Mouse (Mus musculus) limb, embryonic 11.5 days (tissue): Measurements from ENCODE around the gene Spem2. TPM values are rescaled to one million over a fixed set of nuclear protein-coding genes. Genes with fewer than 3 reads are reported as not detected.

Experiments
- ATAC-seq: fragments of 200-750 bp; cut with Nextera tagmentation; 2 replicates; pipeline ENCODE4 v1.8.0; 2017; ENCODE audit warnings: low read depth; ENCODE audit not compliant: insufficient number of reproducible peaks, low FRiP score, low TSS enrichment
- DNase-seq: peaks from one replicate; pipeline ENCODE4 v3.0.0-alpha.2; 2015; ENCODE audit warnings: low spot score
- H3K27ac ChIP-seq: fragments of 300-500 bp; sonication (generic); replicated peaks from 2 replicates; pipeline ENCODE4 v1.5.1; 2014; ENCODE audit warnings: low read depth, mild to moderate bottlenecking, low read length
- H3K27me3 ChIP-seq: fragments of 300-500 bp; sonication (generic); 2 replicates; pipeline ENCODE4 v1.6.1; 2014; ENCODE audit warnings: mild to moderate bottlenecking, low read length, mixed read lengths; ENCODE audit not compliant: control insufficient read depth, insufficient read depth
- H3K36me3 ChIP-seq: fragments of 300-500 bp; sonication (generic); 2 replicates; pipeline ENCODE4 v1.6.1; 2014; ENCODE audit warnings: mild to moderate bottlenecking, low read length, moderate library complexity, mixed read lengths; ENCODE audit not compliant: control insufficient read depth, insufficient read depth
- H3K4me1 ChIP-seq: fragments of 300-500 bp; sonication (generic); 2 replicates; pipeline ENCODE4 v1.6.1; 2014; ENCODE audit warnings: low read length, mixed read lengths; ENCODE audit not compliant: control insufficient read depth, insufficient read depth
- H3K4me2 ChIP-seq: fragments of 300-500 bp; sonication (generic); 2 replicates; pipeline ENCODE4 v1.6.1; 2014; ENCODE audit warnings: low read depth, mild to moderate bottlenecking, moderate library complexity; ENCODE audit not compliant: severe bottlenecking
- H3K4me3 ChIP-seq: fragments of 300-500 bp; sonication (generic); 2 replicates; pipeline ENCODE4 v1.5.1; 2014; ENCODE audit warnings: low read depth, low read length
- H3K9ac ChIP-seq: fragments of 300-500 bp; sonication (generic); 2 replicates; pipeline ENCODE4 v1.6.1; 2014; ENCODE audit warnings: mild to moderate bottlenecking, low read length
- H3K9me3 ChIP-seq: fragments of 300-500 bp; sonication (generic); 2 replicates; pipeline ENCODE4 v1.6.1; 2016; ENCODE audit warnings: low read length; ENCODE audit not compliant: control insufficient read depth
- WGBS: fragments of 180-500 bp; shearing (Covaris S2); extraction: QIAGEN DNeasy Blood & Tissue Kit; methylation state at CpG from one replicate; pipeline ENCODE4 v1.1.7; 2014; 5-methylcytosine and 5-hydroxymethylcytosine counted together
- polyA plus RNA-seq: library from polyadenylated mRNA; unstranded; fragments of >200 nt; fragmentation: Nextera tagmentation; extraction: Ambion mirVana; gene quantifications from 2 replicates; pipeline ENCODE4 v1.2.1, GENCODE M21; 2014

The Spem2 gene
- polyA plus RNA-seq, 1 experiment from 2014 or later = not detected

GRCm38 (mm10) chr11:69828832-69829231, 10.6 kb upstream of the Spem2 start:
- DNase-seq (no peak), ATAC-seq (no peak)
- Histone ChIP-seq H3K9ac (no peak overlapping the region), H3K27me3 (peaks cover 5% of the 10 kb centered on the region; the same call in 1 of the 2 replicates), H3K4me1 (no peaks in the 10 kb centered on the region; the same call in none of the 2 replicates), H3K27ac (no peak overlapping the region), H3K4me3 (0 out of 2 replicates have a peak overlapping the region, but pooled peaks have one; percentile 2), H3K36me3 (peaks cover 11% of the 10 kb centered on the region; the same call in 1 of the 2 replicates), H3K4me2 (no peak overlapping the region), H3K9me3 (no peaks in the 10 kb centered on the region)
- 67% methylated on average over 5 of the region's 5 CpGs for WGBS

DNA sequence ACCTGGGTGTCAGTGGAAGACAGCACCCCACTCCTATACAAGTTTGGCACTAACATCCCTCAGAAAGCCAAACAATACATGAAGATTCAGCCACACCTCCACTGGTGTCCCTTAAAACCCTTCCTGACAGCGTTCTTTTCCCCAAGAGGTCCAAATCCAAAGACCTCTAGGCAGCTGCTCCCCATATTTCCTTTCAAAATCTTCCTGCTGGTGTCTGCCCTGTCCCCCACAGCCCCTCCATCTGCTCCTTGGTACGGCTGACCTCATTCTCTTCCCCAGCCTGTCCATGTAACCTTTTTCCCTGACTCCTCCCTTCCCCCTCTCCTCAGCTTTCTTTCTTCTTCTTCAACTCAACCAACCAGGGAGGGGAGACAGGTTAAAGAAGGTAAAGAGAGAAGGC, 5.2 kb upstream of the Spem2 start:
- WGBS = 74% methylated on average over 2 of the region's 2 CpGs
- DNase-seq = no peak

DNA sequence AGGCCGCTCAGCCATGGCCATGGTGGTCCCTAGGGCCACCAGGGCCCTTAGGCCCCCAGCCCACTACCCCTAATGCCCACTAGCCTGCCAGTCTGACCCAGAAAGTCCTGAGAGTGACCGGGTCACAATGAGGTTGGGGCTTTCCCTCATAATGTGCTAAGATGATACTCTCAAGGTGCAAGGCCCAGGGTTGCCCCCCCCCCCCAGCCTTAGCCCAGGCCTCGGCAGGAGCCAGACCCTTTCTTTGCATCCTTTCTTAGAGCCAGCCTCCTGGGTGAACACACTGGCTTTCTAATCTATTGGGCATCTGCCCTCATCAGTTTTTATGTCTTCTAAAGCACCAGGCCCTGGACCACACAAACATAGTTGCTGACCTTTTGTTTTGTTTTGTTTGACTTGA, 3.8 kb upstream of the Spem2 start, which contains the start of gene Spem1:
Spem1 (minus strand) TSS at position 101 of the 400 bp plus-strand sequence.
- Histone ChIP-seq H3K4me3 (no peak within 1 kb of the TSS), H3K27ac (no peak within 1 kb of the TSS), H3K4me2 (no peak within 1 kb of the TSS), H3K4me1 (no peaks in the 10 kb centered on the region), H3K9ac (no peak within 1 kb of the TSS), H3K36me3 (peaks cover 4% of the 10 kb centered on the region; the same call in 1 of the 2 replicates), H3K27me3 (no peaks in the 10 kb centered on the region), H3K9me3 (no peaks in the 10 kb centered on the region)
- 93% methylated on average over 3 of the region's 3 CpGs for WGBS
- DNase-seq (no peak), ATAC-seq (no peak)

More for the DNA sequence above, 5.2 kb upstream of the Spem2 start:
- H3K4me3 ChIP-seq = no peak overlapping the region
- ATAC-seq = no peak
- H3K27me3 ChIP-seq = no peaks in the 10 kb centered on the region
- H3K9me3 ChIP-seq = no peaks in the 10 kb centered on the region
- no peaks in the 10 kb centered on the region for H3K4me1 ChIP-seq
- H3K9ac ChIP-seq = no peak overlapping the region; the same call in 1 of the 2 replicates
- no peak overlapping the region for H3K4me2 ChIP-seq
- no peak overlapping the region for H3K27ac ChIP-seq
- peaks cover 11% of the 10 kb centered on the region; the same call in 1 of the 2 replicates for H3K36me3 ChIP-seq

DNA sequence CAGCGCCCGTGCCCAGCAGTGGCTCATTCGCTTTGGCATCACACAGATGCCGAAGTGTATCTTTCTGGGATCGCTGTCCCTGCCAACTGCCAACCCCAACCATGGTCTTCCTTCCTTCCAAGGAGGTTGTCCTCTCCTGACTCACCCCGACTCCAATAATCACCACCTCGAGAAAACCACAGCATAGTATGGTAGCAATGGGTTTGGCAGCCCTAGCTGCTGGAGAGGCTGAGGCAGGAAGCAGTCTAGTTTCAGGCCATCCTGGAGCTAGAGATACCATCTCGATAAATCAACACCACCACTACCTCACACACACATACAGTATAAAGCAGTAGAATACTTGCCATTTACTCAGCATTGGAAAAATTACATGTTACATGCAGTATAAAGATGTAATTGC, 606 bp upstream of the Spem2 start:
- Histone ChIP-seq H3K4me1 (no peaks in the 10 kb centered on the region), H3K4me2 (no peak overlapping the region)
- no peak for ATAC-seq

DNA sequence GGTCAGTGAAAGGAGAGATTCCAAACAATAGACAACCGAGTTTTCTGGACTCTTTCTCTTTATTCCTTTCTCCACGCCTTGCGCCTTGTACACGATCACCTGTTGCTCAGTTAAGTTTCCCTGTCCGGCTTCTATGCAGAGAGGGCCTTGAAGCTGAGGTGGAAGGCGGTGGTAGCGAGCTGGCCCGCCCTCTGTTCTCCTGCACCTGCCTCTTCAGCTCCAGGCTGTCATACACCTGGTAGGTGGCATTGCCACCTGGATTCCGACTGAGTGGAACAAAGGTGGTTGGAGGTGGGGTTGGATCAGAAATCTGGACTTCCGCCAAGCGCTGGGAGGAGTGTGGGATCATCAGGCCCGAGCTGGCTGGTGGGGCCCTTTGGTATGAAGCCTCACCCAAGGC, 1.7 kb downstream of the Spem2 start:
- Histone ChIP-seq H3K4me2 (no peak overlapping the region), H3K36me3 (no peaks in the 10 kb centered on the region), H3K9me3 (no peaks in the 10 kb centered on the region), H3K4me3 (no peak overlapping the region), H3K9ac (no peak overlapping the region), H3K27ac (no peak overlapping the region), H3K4me1 (no peaks in the 10 kb centered on the region), H3K27me3 (no peaks in the 10 kb centered on the region)
- ATAC-seq (no peak), DNase-seq (no peak)
- WGBS = 92% methylated on average over 12 of the region's 12 CpGs

More for the DNA sequence above, 606 bp upstream of the Spem2 start:
- Histone ChIP-seq H3K9me3 (no peaks in the 10 kb centered on the region), H3K27me3 (no peaks in the 10 kb centered on the region), H3K36me3 (no peaks in the 10 kb centered on the region), H3K9ac (no peak overlapping the region), H3K27ac (no peak overlapping the region), H3K4me3 (no peak overlapping the region)
- DNase-seq = no peak
- 92% methylated on average over 8 of the region's 8 CpGs for WGBS

DNA sequence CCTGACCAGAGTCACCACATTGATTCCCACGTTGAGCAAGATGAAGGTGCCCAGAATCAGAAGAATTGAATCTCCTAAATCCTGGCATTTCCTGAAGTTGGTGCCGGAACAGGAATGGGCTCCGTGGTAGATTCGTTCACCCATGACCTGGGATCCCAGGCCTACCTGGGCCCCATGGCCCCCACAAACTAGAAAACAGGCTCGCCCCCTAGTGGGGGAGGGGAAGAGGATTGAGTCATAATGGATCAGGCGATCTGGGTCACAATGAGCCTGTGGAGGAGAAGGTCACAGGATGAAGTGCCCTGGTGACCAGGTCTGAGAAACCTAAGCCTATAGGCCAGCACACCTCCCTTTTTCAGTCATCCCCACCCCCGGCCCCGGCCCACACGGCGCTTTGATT, 3.1 kb downstream of the Spem2 start, which contains the start of gene Gm39566:
Gm39566 (minus strand) TSS at position 144 of the 400 bp plus-strand sequence.
- H3K9ac ChIP-seq = no peak within 1 kb of the TSS
- no peak within 1 kb of the TSS for H3K27ac ChIP-seq
- H3K36me3 ChIP-seq = no peaks in the 10 kb centered on the region
- WGBS = 69% methylated on average over 10 of the region's 10 CpGs
- H3K27me3 ChIP-seq = no peaks in the 10 kb centered on the region
- H3K9me3 ChIP-seq = no peaks in the 10 kb centered on the region
- no peaks in the 10 kb centered on the region for H3K4me1 ChIP-seq
- no peak within 1 kb of the TSS for H3K4me2 ChIP-seq
- no peak for DNase-seq
- ATAC-seq = no peak
- H3K4me3 ChIP-seq = no peak within 1 kb of the TSS

- Histone ChIP-seq H3K27ac (no peak overlapping the region), H3K27me3 (peaks cover 10% of the 10 kb centered on the region), H3K4me3 (no peak overlapping the region), H3K36me3 (no peaks in the 10 kb centered on the region), H3K9me3 (no peaks in the 10 kb centered on the region), H3K4me2 (no peak overlapping the region), H3K4me1 (no peaks in the 10 kb centered on the region), H3K9ac (no peak overlapping the region)
- no peak for ATAC-seq
- no peak for DNase-seq
These were observed 8.0 kb downstream of the Spem2 start for GRCm38 (mm10) chr11:69810280-69810679.

DNA sequence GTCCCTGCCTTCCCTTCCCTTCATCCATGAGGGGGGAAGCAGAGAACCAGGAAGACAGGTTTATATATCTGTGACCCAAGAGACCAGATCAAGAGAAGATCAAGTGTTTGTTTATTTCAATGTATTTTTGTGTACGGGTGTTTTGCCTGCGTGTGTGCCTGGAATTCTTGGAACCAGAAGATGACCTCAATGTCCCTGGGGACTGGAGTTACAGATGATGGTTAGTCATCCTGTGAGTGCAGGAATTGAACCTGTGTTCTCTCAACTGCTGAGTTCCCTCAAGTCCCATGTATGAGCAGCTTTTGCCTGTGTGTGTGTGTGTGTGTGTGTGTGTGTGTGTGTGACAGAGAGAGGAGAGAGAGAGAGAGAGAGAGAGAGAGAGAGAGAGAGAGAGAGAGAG, 10.6 kb downstream of the Spem2 start:
- H3K4me3 ChIP-seq = no peak overlapping the region
- peaks cover 36% of the 10 kb centered on the region for H3K27me3 ChIP-seq
- DNase-seq = no peak
- no peak for ATAC-seq
- peaks cover 16% of the 10 kb centered on the region for H3K4me1 ChIP-seq
- no peaks in the 10 kb centered on the region for H3K36me3 ChIP-seq
- no peak overlapping the region for H3K9ac ChIP-seq
- 83% methylated on average over 2 of the region's 2 CpGs for WGBS
- no peaks in the 10 kb centered on the region for H3K9me3 ChIP-seq
- H3K4me2 ChIP-seq = no peak overlapping the region
- H3K27ac ChIP-seq = no peak overlapping the region

DNA sequence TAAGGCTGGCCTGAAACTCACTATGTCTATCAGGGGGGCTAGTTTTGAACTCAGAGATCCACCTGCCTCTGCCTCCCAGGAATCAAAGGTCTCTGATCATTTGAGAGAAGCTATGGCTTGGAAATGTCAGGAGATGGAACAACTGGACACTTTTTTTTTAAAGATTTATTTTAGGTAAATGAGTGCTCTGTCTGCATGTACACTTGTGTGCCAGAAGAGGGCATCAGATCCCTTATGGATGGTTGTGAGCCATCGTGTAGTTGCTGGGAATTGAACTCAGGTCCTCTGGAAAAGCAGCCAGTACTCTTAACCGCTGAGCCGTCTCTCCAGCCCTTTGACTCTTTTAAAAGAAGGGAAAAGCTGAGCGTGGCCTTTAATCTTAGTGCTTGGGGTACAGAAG, 11.9 kb downstream of the Spem2 start:
- no peak overlapping the region for H3K27ac ChIP-seq
- no peak overlapping the region for H3K4me2 ChIP-seq
- WGBS = 77% methylated on average over 4 of the region's 4 CpGs
- no peak for ATAC-seq
- H3K27me3 ChIP-seq = peaks cover 48% of the 10 kb centered on the region
- no peak overlapping the region for H3K9ac ChIP-seq
- no peak for DNase-seq
- peaks cover 26% of the 10 kb centered on the region for H3K4me1 ChIP-seq
- H3K36me3 ChIP-seq = no peaks in the 10 kb centered on the region
- no peak overlapping the region for H3K4me3 ChIP-seq
- no peaks in the 10 kb centered on the region for H3K9me3 ChIP-seq
